Mouse (Mus musculus) erythroblast, embryonic 14.5 days (primary cell): Measurements from ENCODE around the gene Lrch1. TPM values are rescaled to one million over a fixed set of nuclear protein-coding genes. Genes with fewer than 3 reads are reported as not detected.

ENCODE experiments used
- H3K27me3 ChIP-seq: 2 replicates; pipeline ENCODE4 v1.6.1; 2012; ENCODE audit warnings: inconsistent platforms; ENCODE audit not compliant: control insufficient read depth
- H3K36me3 ChIP-seq: 2 replicates; pipeline ENCODE4 v1.6.1; 2012; ENCODE audit warnings: mild to moderate bottlenecking, inconsistent platforms; ENCODE audit not compliant: control insufficient read depth
- H3K4me1 ChIP-seq: 2 replicates; pipeline ENCODE4 v1.6.1; 2012; ENCODE audit warnings: inconsistent platforms; ENCODE audit not compliant: control insufficient read depth
- H3K4me3 ChIP-seq: replicated peaks from 2 replicates; pipeline ENCODE3; 2012; ENCODE audit warnings: moderate library complexity, mild to moderate bottlenecking, inconsistent platforms
- H3K9me3 ChIP-seq: 2 replicates; pipeline ENCODE4 v1.6.1; 2012; ENCODE audit warnings: low read length, inconsistent platforms, mixed read lengths; ENCODE audit not compliant: control insufficient read depth
- GATA1 ChIP-seq: IDR thresholded peaks from 2 replicates; pipeline ENCODE4 v1.6.1; 2012; ENCODE audit warnings: low read length, inconsistent platforms, mixed read lengths
- TAL1 ChIP-seq: IDR thresholded peaks from 3 replicates; pipeline ENCODE4 v1.6.1; 2012; ENCODE audit warnings: low read length, inconsistent platforms, mixed read lengths
- polyA plus RNA-seq: library from polyadenylated mRNA; stranded (reverse); fragments of >175 nt; gene quantifications from 2 replicates; pipeline ENCODE4 v1.2.3, GENCODE M21; 2012

The Lrch1 gene
- polyA plus RNA-seq, 1 experiment = 0.31 TPM

GRCm38 (mm10) chr14:74926899-74927571 lies 20.6 kb downstream of the Lrch1 start:
- Histone ChIP-seq H3K27me3 (no peaks in the 10 kb centered on the region), H3K36me3 (peaks cover 6% of the 10 kb centered on the region), H3K4me1 (peaks cover 25% of the 10 kb centered on the region), H3K4me3 (no peak overlapping the region), H3K9me3 (no peaks in the 10 kb centered on the region)
- TF ChIP-seq GATA1 (no peak), TAL1 (no peak)

- Histone ChIP-seq H3K9me3 (no peaks in the 10 kb centered on the region), H3K4me3 (no peak overlapping the region), H3K27me3 (no peaks in the 10 kb centered on the region), H3K36me3 (peaks cover 6% of the 10 kb centered on the region), H3K4me1 (peaks cover 26% of the 10 kb centered on the region)
- no peak for TF ChIP-seq GATA1
- TF ChIP-seq TAL1 = no peak
These were observed 21.6 kb downstream of the Lrch1 start for GRCm38 (mm10) chr14:74925951-74926517.

- H3K4me3 ChIP-seq = no peak overlapping the region
- peaks cover 20% of the 10 kb centered on the region for H3K4me1 ChIP-seq
- no peak for TF ChIP-seq TAL1
- no peaks in the 10 kb centered on the region for H3K9me3 ChIP-seq
- no peaks in the 10 kb centered on the region for H3K27me3 ChIP-seq
- H3K36me3 ChIP-seq = peaks cover 9% of the 10 kb centered on the region
These were observed 23.2 kb downstream of the Lrch1 start for GRCm38 (mm10) chr14:74924521-74924920.

- H3K27me3 ChIP-seq = no peaks in the 10 kb centered on the region
- TF ChIP-seq GATA1 = no peak
- no peak for TF ChIP-seq TAL1
- peaks cover 7% of the 10 kb centered on the region for H3K36me3 ChIP-seq
- no peak overlapping the region for H3K4me3 ChIP-seq
- no peaks in the 10 kb centered on the region for H3K9me3 ChIP-seq
- H3K4me1 ChIP-seq = peaks cover 18% of the 10 kb centered on the region
These were observed 23.6 kb downstream of the Lrch1 start for GRCm38 (mm10) chr14:74924031-74924430.

GRCm38 (mm10) chr14:74922039-74922736 lies 25.5 kb downstream of the Lrch1 start:
- Histone ChIP-seq H3K4me3 (no peak overlapping the region), H3K36me3 (peaks cover 6% of the 10 kb centered on the region), H3K27me3 (no peaks in the 10 kb centered on the region), H3K9me3 (no peaks in the 10 kb centered on the region), H3K4me1 (peaks cover 19% of the 10 kb centered on the region)
- no peak for TF ChIP-seq GATA1
- no peak for TF ChIP-seq TAL1

- Histone ChIP-seq H3K4me3 (no peak overlapping the region), H3K27me3 (no peaks in the 10 kb centered on the region), H3K36me3 (peaks cover 6% of the 10 kb centered on the region), H3K9me3 (no peaks in the 10 kb centered on the region), H3K4me1 (peaks cover 19% of the 10 kb centered on the region)
- no peak for TF ChIP-seq GATA1
- no peak for TF ChIP-seq TAL1
These were observed 26.2 kb downstream of the Lrch1 start for GRCm38 (mm10) chr14:74921471-74921870.

- no peak overlapping the region for H3K4me3 ChIP-seq
- TF ChIP-seq GATA1 = no peak
- no peak for TF ChIP-seq TAL1
- H3K27me3 ChIP-seq = no peaks in the 10 kb centered on the region
- H3K4me1 ChIP-seq = peaks cover 19% of the 10 kb centered on the region
- peaks cover 3% of the 10 kb centered on the region for H3K36me3 ChIP-seq
- no peaks in the 10 kb centered on the region for H3K9me3 ChIP-seq
These were observed 28.5 kb downstream of the Lrch1 start for GRCm38 (mm10) chr14:74919132-74919531.

- H3K4me3 ChIP-seq = no peak overlapping the region
- H3K4me1 ChIP-seq = peaks cover 16% of the 10 kb centered on the region
- H3K27me3 ChIP-seq = no peaks in the 10 kb centered on the region
- H3K36me3 ChIP-seq = peaks cover 3% of the 10 kb centered on the region
- no peaks in the 10 kb centered on the region for H3K9me3 ChIP-seq
- TF ChIP-seq TAL1 (no peak), GATA1 (no peak)
These were observed 29.1 kb downstream of the Lrch1 start for GRCm38 (mm10) chr14:74918521-74919103.

- H3K4me3 ChIP-seq = no peak overlapping the region
These were observed 30.1 kb downstream of the Lrch1 start for GRCm38 (mm10) chr14:74917504-74918124.

More at GRCm38 (mm10) chr14:74917504-74918124, 30.1 kb downstream of the Lrch1 start:
- H3K36me3 ChIP-seq = peaks cover 3% of the 10 kb centered on the region
- no peak for TF ChIP-seq GATA1
- TF ChIP-seq TAL1 = no peak
- no peaks in the 10 kb centered on the region for H3K9me3 ChIP-seq
- H3K4me1 ChIP-seq = peaks cover 16% of the 10 kb centered on the region
- no peaks in the 10 kb centered on the region for H3K27me3 ChIP-seq
